Mouse (Mus musculus) G1E (cell line): ENCODE measurements around the gene Hoxa9.

Experiments
- CTCF ChIP-seq: IDR thresholded peaks from 2 replicates; pipeline ENCODE4 v1.5.1; 2012; ENCODE audit warnings: low read depth, low read length, inconsistent platforms, mixed read lengths
- GATA1 ChIP-seq: IDR thresholded peaks from 2 replicates; pipeline ENCODE4 v1.6.1; 2012; ENCODE audit warnings: borderline replicate concordance, low read length, inconsistent platforms, mixed read lengths
- POLR2AphosphoS5 ChIP-seq: IDR thresholded peaks from 2 replicates; pipeline ENCODE4 v1.6.1; 2012; ENCODE audit warnings: low read depth, low read length, inconsistent platforms; ENCODE audit not compliant: insufficient replicate concordance
- TAL1 ChIP-seq: conservative IDR thresholded peaks from 2 replicates; pipeline ENCODE4 v1.6.1; 2012; ENCODE audit warnings: low read depth, low read length, inconsistent platforms, mixed read lengths

GRCm38 (mm10) chr6:52244471-52245039 lies 13.7 kb upstream of the Hoxa9 start:
- no peak for TF ChIP-seq GATA1
- no peak for TF ChIP-seq CTCF
- TF ChIP-seq TAL1 = no peak
- no peak for TF ChIP-seq POLR2AphosphoS5
